Mouse (Mus musculus) liver, adult 2 months (tissue): ENCODE measurements at regions not wholly inside any gene's neighbourhood (a gene's known extent, or its start where the extent isn't known, plus 50 kb on each side); places are given as distances from the start of the nearest gene placed in this dataset.

ENCODE experiments used
- CTCF ChIP-seq: fragments of 200-500 bp; IDR thresholded peaks from 2 replicates; pipeline ENCODE4 v1.5.1; 2011; ENCODE audit warnings: low read depth, low read length, control low read depth
- POLR2A ChIP-seq: fragments of 200-500 bp; IDR thresholded peaks from 2 replicates; pipeline ENCODE4 v1.6.1; 2011; ENCODE audit warnings: low read length, control low read depth; ENCODE audit not compliant: insufficient read depth; ENCODE audit errors: extremely low read depth

- TF ChIP-seq CTCF (no peak), POLR2A (no peak)
Observed at GRCm38 (mm10) chr3:54474209-54474608, 113.3 kb downstream of the Postn start.
